Mouse (Mus musculus) left cerebral cortex, postnatal 4 days (tissue): Measurements from ENCODE around the gene Klf15. TPM values are rescaled to one million over a fixed set of nuclear protein-coding genes. Genes with fewer than 3 reads are reported as not detected.

ENCODE experiments used
- DNase-seq: peaks from one replicate; pipeline ENCODE4 v3.0.0-alpha.2; 2022
- intact Hi-C: fragments of 180-260 bp; cut with DNase I; formaldehyde crosslinking; loops from one replicate; pipeline ENCODE4 v1.15.1; 2025
- total RNA-seq, 2 experiments: library from RNA; stranded (reverse); gene quantifications; 2 replicates each; pipeline ENCODE4 v1.2.3; 2021

The Klf15 gene
- total RNA-seq, 2 experiments from 2014 or later = 11.7 to 12.3 TPM

GRCm38 (mm10) chr6:90518892-90519291, 56.5 kb downstream of the Klf15 start:
- no peak for DNase-seq
- intact Hi-C loops = no loop called here

GRCm38 (mm10) chr6:90519375-90519774, 57.0 kb downstream of the Klf15 start:
- intact Hi-C loops = no loop called here
- no peak for DNase-seq

Other genes starting within 250 kb of the Klf15 start
- gene Vmn1r53, start 238.1 kb upstream of the Klf15 start, total RNA-seq = not detected
- gene Vmn1r54, start 216.3 kb upstream of the Klf15 start, total RNA-seq = not detected
- gene BC048671, start 161.4 kb upstream of the Klf15 start, total RNA-seq = not detected
- not detected for gene Chst13, start 137.4 kb upstream of the Klf15 start, total RNA-seq
- gene Uroc1, start 129.3 kb upstream of the Klf15 start, total RNA-seq = not detected
- gene Zxdc, start 93.1 kb upstream of the Klf15 start, total RNA-seq = 10 to 100 TPM; 27.6 to 30.1 TPM
- gene Cfap100, start 33.8 kb upstream of the Klf15 start, total RNA-seq = 1 to 10 TPM; 6.7 to 8.5 TPM
- 10 to 100 TPM; 56.1 to 57.5 TPM for gene Aldh1l1, start 23.9 kb downstream of the Klf15 start, total RNA-seq
- 1 to 10 TPM; 4.9 to 5.9 TPM for gene Slc41a3, start 142.1 kb downstream of the Klf15 start, total RNA-seq